Mouse (Mus musculus) liver, adult 2 months (tissue): ENCODE data around the gene Klhl26.

ENCODE experiments used
- CTCF ChIP-seq: fragments of 200-500 bp; IDR thresholded peaks from 2 replicates; pipeline ENCODE4 v1.5.1; 2011; ENCODE audit warnings: low read depth, low read length, control low read depth
- POLR2A ChIP-seq: fragments of 200-500 bp; IDR thresholded peaks from 2 replicates; pipeline ENCODE4 v1.6.1; 2011; ENCODE audit warnings: low read length, control low read depth; ENCODE audit not compliant: insufficient read depth; ENCODE audit errors: extremely low read depth

DNA sequence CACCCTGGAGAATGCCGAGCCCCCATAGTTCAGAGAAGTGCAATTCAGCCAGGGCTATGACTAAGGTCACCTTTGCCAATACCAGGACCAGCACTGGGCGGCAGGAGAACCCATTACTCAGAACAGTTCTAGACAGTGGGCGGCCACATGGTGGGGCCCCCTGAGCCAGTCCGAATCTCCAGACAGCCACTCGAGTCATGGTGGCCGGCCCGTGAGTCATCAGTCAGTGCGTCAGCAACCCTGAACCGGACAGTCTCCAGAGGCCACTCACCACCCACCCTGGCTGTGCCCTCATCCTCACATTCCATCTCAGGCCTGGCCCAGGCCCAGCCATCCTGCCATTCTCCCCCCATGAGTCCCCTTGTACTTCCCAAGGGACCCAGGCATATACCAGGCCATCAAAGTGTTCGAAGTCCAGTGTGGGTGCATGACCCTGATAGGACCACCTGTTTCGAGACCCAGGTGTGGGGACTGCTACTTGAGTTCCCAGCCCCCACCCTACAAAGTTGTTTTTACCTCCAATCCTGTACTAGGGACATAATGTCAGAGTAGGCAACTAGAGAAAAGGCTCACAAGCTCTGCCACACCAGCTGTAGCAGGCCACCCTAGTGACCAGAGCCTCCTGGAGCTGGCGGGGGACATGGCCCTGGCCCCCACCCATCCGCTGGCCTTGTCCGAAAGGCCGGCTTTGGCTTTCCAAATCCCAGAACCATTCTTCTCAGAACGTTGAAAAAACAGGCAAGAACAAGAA, 14.8 kb downstream of the Klhl26 start:
- no peak for TF ChIP-seq CTCF
- TF ChIP-seq POLR2A, result no peak
